Mouse (Mus musculus) cerebellum, adult 18-20 months (tissue): ENCODE measurements around the gene Mrgprh.
"Not testable (repeated sequence)": the region's sequence is repeated elsewhere in the genome, so short reads cannot be mapped to it uniquely, and the experiment has no call there.

Experiments used
- DNase-seq, 2 experiments: peaks; one replicate each; pipeline ENCODE4 v3.0.0; 2021

Gene Mrgprh

DNA sequence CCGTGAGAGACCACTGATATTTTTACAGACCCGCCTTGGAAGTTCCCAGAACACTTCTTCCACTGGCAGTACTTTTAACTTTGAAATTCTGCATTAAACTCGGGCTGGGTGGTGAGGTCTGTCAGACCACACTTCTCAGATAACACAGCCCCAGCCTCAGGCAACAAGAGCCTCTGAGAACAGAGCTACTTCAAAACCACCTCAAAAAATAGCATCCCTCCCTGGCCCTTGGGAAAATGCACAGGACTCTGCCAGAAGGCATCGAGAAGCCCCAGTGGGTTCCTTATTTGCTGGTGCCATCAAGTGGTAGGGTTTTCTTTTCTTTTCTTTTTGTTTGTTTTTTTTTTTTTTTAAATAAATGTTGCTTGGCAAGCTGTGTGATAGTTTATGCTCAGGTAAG, 7.2 kb upstream of the Mrgprh start:
- DNase-seq: no peak

DNA sequence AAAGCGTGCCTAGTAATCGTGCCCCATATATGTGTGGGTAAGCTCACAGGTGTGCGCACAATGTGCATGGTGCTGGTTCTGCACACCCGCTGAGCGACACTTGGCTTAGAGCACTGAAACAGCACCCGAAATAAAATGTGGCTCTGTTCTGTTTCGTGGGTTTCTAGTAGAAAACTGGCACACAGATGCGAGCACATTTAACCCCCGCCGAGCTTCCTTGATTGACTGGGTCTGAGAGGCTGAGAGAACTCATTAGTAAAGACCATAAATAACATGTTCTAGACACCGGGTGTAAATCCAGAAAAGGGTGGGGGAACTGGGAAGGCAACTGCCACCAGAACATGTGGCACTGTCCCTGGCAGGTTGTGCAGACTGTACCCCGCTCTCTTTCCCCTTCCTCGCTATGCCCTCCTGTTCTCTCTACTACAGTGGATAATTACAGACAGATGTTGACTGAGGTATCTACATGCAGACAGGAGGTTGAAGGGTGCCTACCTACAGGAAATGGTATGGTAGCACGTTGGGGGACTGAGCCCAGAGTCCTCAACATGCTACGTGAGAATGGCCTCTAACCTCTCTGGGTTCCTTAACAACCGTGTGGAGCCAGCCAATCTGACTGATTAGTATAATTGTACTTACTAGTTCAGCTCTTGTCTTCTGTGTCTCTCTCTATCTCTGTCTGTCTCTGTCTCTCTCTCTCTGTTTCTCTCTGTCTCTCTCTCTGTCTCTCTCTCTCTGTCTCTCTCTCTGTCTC, 3.4 kb upstream of the Mrgprh start:
- peak; percentile 42 to 51 for DNase-seq

DNA sequence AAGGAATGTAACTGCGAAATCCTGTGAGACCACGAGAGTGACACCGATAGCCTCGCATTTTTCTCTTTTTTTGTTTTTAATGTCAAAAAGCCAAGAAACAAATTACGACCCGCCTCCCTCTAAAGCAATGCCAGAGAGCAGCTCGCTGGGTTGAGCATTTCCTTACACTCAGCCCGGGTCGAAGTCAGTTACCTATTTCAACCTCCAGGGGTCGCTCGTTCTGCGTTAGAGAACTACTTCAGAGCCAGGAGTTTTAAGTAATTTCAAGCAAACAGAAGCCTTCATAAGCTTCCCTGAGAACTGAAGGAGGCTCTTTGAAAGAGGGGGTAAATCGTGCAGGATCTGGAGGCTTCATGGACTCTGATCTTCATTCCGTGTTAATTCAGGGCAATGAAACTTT, 4.3 kb downstream of the Mrgprh start:
- DNase-seq: peak; percentile 80 to 85

DNA sequence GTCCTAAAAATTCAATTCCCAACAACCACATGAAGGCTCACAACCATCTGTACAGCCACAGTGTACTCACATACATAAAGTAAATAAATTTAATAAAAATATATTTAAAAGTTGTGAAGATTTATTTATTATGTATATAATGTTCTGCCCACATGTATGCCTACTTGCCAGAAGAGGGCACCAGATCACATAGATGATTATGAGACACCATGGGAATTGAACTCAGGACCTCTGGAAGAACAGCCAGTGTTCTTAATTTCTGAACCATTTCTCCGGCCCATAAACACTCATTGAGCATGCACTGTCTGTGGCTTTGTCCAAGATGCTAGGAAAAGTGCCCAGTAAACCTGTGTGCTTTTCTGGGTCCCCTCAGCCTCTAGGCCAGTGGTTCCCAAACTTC, 5.4 kb downstream of the Mrgprh start:
- DNase-seq: no peak

DNA sequence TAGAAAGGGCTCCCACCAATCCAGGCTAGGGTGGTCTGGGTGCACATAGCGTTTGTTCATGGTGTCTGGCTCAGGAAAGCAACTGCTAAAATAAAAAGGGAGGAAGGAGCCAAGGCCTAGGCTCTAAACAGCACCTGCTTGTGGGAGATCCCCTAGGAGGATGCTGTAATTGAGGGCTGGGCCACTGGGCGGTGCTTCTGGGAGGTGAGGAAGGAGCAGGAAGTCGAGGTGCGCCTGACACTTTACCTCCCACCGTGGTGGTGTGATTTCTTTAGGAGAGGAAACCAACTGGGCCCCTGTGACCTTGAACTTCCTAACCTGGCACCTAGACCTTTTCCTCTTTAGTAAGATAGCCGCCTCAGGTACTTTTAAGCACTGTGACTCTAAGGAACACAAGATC, 10.8 kb downstream of the Mrgprh start:
- no peak for DNase-seq

DNA sequence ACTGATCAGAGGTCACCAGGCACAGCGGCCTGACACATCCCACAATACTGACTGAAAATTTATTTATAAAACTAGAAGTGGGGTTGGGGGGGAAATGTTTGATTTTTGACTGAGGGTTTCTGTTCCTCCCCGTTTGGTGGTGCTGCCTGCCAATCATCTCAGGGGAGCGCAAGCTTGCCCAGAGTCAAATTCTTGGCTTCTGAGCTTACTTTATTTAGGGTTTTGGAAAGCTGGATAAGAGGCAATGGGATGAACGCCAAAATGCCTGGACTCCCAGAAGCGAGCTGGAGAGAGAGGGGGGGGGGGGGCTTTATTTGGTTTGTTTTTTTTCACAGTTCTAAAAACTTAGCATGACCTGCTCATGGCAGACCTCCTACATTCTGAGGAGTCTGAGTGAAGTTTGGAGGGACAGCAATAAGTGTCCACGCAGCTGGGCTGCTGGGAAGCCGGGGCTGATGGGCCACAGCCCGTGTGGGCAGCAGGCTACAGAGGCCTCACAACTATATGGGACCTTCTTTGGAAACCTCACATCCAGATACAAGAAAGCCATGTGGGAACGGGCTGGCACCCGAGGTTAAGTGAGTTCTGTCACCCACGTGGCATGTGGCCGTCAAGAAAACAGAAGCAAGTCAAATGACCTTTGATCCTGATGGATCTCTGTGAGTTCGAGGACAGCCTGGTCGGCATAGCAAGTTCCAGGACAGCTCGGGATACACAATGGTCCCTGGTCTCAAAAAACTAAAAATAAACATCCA, 11.4 kb downstream of the Mrgprh start:
- no peak for DNase-seq

DNA sequence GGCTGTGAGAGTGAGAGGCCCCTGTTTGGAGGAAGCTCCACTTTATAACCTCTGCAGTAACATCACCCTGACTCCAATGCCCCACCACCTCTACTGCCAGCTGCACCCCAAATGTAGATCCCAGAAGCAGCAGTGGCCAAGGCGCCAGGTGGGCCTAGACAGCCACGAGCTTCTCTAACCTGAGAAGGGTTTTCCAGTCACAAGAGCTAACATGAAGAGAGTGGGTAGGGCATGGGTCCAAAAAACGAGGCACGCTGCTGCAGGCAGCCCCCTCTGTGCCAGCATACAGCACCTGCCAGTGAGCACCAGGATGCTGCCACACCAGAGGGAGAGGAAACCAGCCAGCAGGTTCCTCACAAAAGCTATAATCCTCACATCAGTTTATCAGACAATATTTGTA, 15.2 kb downstream of the Mrgprh start:
- no peak for DNase-seq

DNA sequence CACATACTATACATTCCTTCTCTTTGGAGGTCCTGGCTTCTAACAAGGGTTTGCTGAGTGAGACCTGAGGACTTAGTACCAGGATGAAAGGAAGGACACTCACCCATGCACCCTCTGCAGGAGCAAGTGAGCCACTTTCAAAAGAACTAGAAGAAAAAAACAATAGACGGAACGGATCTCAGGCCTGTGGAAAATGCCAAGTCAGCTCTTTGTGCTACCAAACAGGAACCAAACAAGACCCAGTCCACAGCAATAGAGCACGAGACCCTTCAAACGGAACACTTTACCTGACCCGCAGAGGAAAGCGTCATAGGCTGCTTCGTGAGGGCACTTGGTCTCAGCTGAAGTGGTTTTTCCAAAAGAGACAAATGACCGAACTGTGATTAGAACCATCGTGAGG, 16.2 kb downstream of the Mrgprh start:
- no peak for DNase-seq

DNA sequence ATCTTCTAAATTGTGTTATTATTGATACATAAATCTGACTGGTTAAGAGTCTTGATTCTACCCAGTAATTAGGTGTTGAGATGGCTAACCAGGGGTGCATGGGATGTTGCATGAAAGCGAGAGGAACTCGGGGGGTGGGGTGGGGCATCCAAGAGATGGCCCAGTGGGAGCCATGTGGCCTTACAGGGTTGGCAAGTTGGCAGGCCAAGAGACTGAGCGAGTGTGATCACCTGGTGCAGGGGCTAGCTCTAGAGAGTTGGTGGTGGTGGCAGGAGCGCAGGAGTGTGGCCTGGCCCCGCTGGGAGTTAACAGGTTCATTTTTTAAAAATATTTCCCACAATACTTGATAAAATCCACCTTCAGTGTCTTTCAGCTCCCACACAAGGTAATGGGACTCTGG, 21.8 kb downstream of the Mrgprh start:
- no peak for DNase-seq

DNA sequence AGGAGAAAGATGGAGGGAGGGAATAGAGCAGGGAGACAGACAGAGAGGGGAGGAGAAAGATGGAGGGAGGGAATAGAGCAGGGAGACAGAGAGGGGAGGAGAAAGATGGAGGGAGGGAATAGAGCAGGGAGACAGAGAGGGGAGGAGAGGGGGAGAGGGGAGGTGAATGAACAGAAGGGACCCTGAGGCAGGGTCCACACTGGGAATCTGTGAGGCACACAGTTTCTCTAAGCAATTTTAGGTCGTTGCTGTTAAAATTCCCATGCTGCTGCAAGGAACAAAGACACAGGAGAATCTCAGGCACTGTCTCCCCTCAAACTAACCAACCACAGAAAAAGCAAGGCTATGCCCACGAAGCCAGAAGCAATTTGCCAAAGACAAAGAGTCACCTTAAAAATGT, 22.8 kb downstream of the Mrgprh start:
- DNase-seq: not testable (repeated sequence)

DNA sequence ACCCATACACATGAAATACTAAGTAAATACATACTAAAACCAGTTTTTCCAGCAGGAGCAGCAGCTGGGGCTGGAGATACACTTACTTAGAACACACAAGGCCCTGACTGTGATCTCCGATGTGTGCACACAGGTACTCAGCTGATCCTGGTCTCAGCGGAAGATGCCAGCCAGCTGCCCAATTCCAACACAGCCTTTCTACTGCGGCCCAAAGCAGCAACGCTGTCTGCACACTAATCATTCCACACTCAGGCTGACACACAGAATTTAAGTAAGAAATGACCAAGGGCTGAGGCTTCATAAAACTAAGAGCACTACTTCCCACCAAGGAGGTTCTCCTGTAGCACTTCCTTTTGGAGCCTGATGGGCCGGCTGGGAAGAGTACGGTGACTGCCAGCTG, 26.5 kb downstream of the Mrgprh start:
- DNase-seq: no peak

DNA sequence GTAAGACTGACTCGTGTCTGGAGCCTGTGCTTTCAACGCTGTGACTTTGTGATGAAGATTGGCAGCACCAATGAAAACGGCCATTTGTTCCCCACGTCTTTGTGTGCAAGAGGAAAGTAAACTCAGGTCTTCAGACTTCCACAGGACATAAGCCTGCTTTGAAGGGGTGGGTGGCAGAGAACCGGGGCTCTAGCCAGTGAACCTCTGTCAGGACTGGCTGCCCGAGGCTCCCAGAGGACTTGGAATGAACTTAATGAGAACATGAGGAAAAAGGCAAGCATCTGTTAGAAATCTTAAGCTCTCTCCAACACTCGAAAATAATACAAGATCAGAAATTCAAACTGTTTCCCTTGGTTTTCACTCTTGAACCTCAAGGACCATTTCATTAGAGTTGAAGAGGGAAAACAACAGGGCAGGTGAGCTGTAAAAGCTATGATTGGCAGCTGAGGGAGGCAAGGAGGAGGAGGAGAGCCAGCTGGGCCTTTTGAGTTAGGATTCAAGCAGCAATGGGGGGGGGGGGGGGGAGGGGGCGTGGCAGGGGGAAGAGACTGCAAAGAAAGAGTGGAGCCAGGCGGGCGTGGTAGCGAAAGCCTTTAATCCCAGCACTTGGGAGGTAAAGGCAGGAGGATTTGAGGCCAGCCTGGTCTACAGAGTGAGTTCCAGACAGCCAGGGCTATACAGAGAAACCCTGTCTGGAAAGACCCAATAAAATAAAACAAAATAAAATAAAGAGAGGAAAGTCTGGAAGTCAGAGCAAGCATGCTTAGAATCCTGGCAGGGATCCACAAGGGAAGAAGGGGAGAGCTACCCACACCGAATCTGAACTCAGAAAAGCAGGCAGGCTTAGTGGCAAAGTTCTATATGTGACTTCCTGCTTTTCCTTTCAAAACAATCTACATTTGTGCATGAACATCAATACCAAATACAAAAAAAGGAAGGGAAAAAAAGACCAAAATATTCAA, 27.8 kb downstream of the Mrgprh start:
- DNase-seq: no peak

DNA sequence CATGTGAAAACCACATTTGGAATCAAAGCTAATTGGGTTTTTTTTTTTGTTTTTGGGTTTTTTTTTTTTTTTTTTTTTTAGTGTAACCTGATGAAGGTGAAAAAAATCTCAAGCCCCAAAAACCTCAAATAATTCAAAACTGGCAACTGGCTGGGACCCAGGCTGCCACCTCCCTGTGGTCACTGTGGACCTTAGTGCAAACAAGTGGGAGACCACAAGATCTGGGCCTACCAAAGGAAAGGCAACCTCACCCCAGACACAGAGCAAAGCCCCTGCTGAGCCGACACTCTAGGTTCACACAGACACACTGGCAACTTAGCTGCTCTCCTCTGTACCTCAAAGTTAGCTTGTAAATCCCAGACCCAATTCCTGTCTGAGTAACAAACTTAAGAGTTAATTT, 28.5 kb downstream of the Mrgprh start:
- no peak for DNase-seq

DNA sequence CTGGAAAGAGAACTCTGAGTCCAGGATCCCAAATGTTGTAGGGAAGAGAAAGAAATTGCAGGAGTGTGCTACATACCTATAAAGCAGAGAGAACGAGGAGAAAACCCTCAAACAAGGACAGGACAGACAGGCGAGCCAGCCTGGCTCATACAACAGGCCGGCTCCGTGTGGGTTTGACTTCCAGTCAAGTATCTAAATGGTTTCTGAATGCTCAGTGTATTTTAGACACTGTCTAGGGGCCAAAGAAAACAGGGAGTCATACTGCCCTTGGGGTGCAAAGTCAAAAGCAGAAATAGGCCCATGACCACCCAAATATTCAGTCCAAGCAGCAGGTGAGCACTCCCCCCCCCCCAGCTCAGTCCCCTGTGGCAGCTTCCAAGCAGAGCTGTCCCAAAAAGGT, 30.0 kb downstream of the Mrgprh start:
- no peak for DNase-seq

DNA sequence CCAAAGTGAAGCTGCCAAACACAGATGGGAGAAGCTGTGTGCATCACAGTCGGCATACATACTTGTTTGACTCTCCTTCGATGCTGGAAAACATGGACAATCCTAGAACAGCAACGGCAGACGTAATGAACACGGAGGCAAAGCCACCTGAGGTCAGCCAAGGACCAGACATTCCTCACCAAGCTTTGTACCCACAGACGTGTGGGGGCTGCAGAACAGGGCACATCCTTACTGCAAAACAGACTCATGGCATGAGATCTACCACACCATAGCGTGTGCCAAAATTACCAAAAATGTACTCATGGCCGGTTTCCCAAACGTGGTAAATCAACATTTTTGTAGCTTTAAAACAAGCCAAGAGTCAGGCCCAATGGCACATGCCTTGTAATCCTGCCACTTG, 30.6 kb downstream of the Mrgprh start:
- DNase-seq: no peak

DNA sequence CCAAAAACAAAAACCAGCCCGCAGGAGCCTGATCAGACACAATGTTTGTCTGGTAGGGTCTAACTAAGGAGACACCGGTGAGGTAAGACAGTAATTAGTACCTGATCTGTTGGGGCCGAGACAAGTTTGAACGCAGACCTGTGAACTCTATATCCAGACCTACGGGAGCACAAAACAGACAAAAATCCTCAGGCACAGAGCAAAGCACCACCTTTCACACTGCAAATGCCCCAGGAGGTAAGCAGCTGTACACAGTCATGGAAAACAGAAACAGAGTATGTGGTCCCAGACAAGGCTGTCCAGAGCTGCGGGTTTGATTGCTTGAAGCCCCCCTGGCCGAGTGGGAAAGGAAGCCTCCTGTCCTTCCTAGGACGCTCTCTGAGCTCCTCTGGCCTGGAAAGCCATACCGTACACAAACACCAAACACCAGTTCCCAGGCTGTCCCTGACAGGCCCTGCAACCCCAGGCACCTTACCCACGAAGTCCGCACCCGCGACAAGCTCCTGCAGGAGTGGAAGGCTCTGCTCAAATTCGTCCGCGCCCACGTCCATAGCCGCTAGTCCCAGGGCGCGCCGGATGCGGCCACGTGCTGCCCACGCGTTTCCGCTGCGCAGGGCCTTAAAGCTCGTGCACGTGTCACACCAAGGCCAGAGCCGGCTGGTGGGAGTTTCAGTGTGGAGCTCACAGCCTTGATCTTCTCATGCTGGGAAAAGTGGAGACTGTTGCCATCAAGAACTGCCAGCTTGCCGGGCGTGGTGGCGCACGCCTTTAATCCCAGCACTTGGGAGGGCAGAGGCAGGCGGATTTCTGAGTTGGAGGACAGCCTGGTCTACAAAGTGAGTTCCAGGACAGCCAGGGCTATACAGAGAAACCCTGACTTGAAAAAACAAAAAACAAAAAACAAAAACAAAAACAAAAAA, 33.8 kb downstream of the Mrgprh start, which contains the start of gene Pnldc1:
TSS of gene Pnldc1 (minus strand) at position 870 of the 920 bp plus-strand sequence.
- no peak for DNase-seq

DNA sequence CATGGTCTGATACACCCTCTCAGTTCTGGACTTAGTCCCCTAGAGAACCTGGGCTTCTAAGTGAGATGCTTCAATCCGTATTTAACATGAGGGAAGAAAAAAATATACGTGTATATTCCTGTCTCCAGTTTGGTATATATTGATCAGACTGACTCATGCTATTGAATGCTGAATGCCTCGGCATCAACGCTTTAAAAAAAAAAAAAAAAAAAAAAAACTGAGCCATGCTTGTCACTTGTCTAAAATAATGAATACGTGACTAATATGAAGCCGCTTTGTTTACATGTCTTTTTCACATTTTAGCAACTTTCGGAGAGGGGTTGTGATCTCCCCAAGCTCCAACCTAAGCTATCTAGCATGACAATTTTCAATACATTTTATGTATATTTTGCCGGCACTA, 34.6 kb downstream of the Mrgprh start:
- DNase-seq: no peak

DNA sequence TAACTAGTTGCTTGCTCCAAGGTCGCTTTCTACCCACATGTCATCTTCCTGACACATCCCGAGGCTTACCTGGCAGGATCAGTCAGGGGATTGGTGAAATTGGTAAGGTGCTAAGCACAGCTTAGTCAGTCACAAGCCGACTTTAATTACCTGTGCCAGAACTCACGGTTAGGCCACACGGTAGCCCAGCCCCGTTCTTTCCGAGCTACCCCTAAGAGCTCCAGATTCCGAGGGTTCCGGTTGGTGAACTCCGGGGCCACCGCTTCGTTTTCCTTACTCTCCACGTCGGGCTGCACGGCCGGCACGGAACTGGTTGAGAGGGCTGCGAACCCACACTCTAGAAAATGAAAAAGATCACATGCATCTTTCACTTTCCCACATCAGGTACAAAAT, 39.6 kb downstream of the Mrgprh start, which contains the start of gene Tcp1:
TSS of gene Tcp1 (plus strand) at position 214 of the 393 bp plus-strand sequence.
- no peak for DNase-seq

DNA sequence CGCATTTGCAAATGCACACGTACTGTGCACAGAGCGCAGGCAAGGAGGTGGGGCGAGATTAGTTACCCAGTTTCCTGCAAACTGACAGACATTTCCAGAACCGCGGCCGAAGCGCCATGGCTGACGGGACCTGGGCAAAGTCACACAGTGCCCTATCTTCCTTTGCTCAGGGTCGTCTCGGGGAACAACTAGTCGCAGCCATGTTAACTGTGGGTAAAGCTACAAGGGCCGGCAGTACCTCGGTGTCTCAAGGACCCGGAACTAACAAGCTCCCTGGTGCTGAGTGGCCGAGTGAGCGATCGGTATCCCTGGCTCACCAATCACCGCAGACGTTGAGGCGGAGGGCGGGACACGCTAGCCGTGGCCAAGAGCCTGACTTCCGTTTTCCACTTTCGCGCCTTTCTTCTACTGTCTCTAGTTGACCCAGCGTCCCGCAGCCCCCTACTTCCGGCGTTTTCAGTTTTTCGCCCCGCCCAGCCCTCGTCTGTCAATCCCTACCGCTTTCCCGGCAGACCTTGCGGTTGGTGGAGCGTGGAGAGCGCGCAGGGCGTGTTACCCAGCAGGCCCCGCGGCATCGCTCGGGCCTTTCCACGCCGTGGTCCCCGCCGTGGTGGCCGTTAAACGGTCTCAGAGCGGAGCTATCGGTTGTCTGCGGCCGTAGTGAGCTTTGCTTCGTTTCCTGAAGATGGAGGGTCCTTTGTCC, 40.2 kb downstream of the Mrgprh start, which contains the start of gene Mrpl18:
TSS of gene Mrpl18 (minus strand) at position 465 of the 703 bp plus-strand sequence.
- peak; percentile 96 to 99 for DNase-seq

DNA sequence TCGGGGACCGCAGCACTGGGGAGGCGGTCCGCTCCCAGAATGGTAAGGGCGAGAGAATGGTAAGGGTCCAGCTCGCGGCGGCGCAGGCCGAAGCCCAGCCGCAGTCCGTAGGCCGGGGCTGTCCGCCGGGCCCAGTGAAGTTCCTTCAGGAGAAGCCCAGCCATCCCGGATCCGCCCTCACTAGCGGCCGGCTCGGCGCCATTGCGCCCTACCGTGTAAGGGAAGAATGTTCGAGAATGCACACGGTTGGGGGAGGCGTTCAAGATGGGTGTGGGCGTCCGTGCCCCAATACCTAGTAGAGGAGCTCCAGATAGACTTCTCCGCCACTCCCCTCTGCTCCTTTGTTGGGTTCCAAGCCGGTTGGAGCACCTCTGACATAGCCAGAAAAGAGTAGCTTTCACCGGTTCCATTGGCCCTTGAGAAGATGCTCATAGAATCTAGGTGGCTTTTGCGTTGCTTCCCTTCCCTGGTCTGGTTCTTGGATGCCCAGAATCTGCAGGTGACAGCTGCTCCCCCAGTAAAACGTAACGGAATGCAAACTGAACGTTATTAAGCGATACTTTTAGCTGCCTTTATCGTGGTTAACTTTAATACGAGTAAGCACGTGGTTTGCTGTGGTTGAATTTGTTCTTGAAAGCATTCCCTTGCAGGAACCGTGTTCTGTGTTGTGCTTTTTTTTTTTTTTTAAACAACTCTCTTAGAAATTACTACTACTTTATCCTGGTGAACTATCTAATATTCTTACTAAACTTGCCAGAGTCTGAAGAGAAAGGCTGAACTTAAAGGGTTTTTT, 41.0 kb downstream of the Mrgprh start:
- no peak for DNase-seq
